Mouse (Mus musculus) heart, embryonic 16.5 days (tissue): ENCODE results near the gene Elmo1. TPM values are rescaled to one million over a fixed set of nuclear protein-coding genes. Genes with fewer than 3 reads are reported as not detected.

Source experiments
- ATAC-seq: fragments of 200-750 bp; cut with Nextera tagmentation; replicated peaks from 2 replicates; pipeline ENCODE4 v1.8.0; 2017; ENCODE audit warnings: moderate number of reproducible peaks; ENCODE audit not compliant: insufficient read depth, low FRiP score; ENCODE audit errors: extremely low read depth
- H3K27ac ChIP-seq: fragments of 300-500 bp; sonication (generic); 2 replicates; pipeline ENCODE4 v1.5.1; 2014; ENCODE audit warnings: mild to moderate bottlenecking, low read length, control low read depth, moderate library complexity
- H3K27me3 ChIP-seq: fragments of 300-500 bp; sonication (generic); 2 replicates; pipeline ENCODE4 v1.6.1; 2014; ENCODE audit warnings: low read length, mixed read lengths; ENCODE audit not compliant: control insufficient read depth, insufficient read depth
- H3K36me3 ChIP-seq: fragments of 300-500 bp; sonication (generic); 2 replicates; pipeline ENCODE4 v1.6.1; 2014; ENCODE audit not compliant: control insufficient read depth, insufficient read depth
- H3K4me1 ChIP-seq: fragments of 300-500 bp; sonication (generic); 2 replicates; pipeline ENCODE4 v1.6.1; 2014; ENCODE audit warnings: low read length, mixed read lengths; ENCODE audit not compliant: control insufficient read depth, insufficient read depth
- H3K4me2 ChIP-seq: fragments of 300-500 bp; sonication (generic); 2 replicates; pipeline ENCODE4 v1.6.1; 2014; ENCODE audit warnings: low read depth, mild to moderate bottlenecking, control low read depth, low read length
- H3K4me3 ChIP-seq: fragments of 300-500 bp; sonication (generic); 2 replicates; pipeline ENCODE4 v1.5.1; 2014; ENCODE audit warnings: mild to moderate bottlenecking, control low read depth, low read length
- H3K9ac ChIP-seq: fragments of 300-500 bp; sonication (generic); 2 replicates; pipeline ENCODE4 v1.6.1; 2014; ENCODE audit warnings: low read length, control low read depth
- H3K9me3 ChIP-seq: fragments of 300-500 bp; sonication (generic); replicated peaks from 2 replicates; pipeline ENCODE4 v1.6.1; 2016; ENCODE audit warnings: low read length; ENCODE audit not compliant: control insufficient read depth
- WGBS: fragments of 180-500 bp; shearing (Covaris S2); extraction: QIAGEN DNeasy Blood & Tissue Kit; methylation state at CpG from one replicate; pipeline ENCODE4 v1.1.7; 2014; 5-methylcytosine and 5-hydroxymethylcytosine counted together
- polyA plus RNA-seq: library from polyadenylated mRNA; unstranded; fragments of >200 nt; fragmentation: Nextera tagmentation; extraction: Ambion mirVana; gene quantifications from 2 replicates; pipeline ENCODE4 v1.2.1, GENCODE M21; 2015

The Elmo1 gene
- polyA plus RNA-seq, 1 experiment from 2014 or later = 17.7 TPM

DNA sequence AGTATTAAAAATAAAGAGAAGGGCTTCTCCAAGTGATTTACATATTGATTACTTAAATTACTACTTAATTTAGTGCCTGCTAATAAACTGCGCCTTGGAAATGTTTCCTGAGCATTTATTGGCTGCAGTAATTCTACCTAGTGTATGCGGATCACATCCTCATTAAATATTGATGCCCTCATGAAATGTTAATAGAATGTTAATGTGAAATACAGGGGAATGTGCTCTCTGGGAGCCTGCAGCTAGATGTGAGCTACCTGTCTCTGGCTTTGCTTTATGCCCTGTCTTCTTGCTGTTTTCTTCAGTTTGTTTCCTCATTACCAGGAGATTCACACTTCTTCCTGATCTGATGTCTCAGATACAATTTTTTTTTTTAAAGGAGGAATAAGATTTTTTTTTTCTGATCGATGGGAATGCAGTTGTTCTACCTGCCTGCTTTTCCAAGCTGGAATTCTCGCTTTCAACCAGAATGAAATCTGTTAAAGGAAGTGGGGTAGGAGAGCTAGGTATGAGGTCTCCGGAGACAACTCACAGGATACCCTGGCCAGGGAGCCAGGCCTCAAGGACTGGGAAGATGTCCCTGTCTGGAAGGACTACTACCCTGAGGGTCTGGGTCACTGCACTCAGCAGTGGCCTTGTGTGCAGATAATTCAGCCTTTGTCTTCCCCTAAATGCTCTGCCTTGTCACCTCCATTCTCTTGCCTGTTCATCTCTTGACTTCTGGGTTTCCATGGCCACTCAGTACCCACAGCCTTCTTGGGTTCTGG is 279.8 kb downstream of the Elmo1 start:
- Histone ChIP-seq H3K27me3 (no peaks in the 10 kb centered on the region), H3K4me1 (no peaks in the 10 kb centered on the region), H3K9me3 (no peaks in the 10 kb centered on the region), H3K4me2 (no peak overlapping the region), H3K27ac (no peak overlapping the region), H3K4me3 (no peak overlapping the region), H3K36me3 (no peaks in the 10 kb centered on the region), H3K9ac (no peak overlapping the region)
- 89% methylated on average over 5 of the region's 5 CpGs for WGBS
- ATAC-seq = no peak

DNA sequence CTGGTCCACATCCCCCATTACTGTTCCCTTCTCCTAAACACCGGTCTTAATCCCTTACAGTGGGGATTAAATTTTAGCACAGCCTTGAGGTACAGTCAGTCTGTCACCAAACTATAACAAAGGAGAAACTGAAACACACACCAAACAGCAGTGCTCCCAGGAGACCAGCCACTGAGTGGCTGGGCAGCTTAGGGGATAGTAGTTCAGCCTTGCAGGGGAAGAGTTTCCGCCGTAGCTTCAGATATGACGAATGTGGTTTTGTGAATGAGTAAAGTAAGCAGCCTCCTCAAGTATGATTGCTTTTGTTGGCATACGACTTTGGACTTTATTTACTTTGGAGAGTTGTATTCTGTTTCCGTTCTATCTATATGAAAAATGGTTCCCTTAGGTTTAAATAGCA is 281.1 kb downstream of the Elmo1 start:
- Histone ChIP-seq H3K4me3 (no peak overlapping the region), H3K4me2 (no peak overlapping the region), H3K27ac (no peak overlapping the region), H3K36me3 (no peaks in the 10 kb centered on the region), H3K27me3 (no peaks in the 10 kb centered on the region), H3K9ac (no peak overlapping the region), H3K4me1 (no peaks in the 10 kb centered on the region), H3K9me3 (no peaks in the 10 kb centered on the region)
- 71% methylated on average over 6 of the region's 6 CpGs for WGBS
- no peak for ATAC-seq

DNA sequence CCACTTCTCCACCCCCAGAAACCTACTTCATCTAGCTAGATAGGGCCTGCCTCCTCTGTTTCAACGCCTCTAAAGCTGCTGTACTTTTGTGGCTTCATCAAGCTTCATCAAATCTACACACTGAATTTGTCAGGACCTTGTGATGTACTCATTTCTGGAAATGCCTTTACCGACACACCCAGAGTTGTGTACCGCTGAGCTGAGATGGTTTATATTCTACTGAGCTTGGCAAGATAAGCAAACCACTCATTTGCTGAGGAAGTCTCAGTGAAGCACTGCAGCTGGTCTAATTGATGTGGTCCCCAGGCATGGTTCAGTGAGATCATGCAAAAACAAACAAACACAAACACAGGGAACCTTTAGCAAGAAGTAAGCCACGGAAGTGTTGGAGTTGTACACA is 281.9 kb downstream of the Elmo1 start:
- H3K4me2 ChIP-seq = no peak overlapping the region
- no peak for ATAC-seq
- H3K27ac ChIP-seq = no peak overlapping the region
- H3K4me1 ChIP-seq = no peaks in the 10 kb centered on the region
- H3K9ac ChIP-seq = no peak overlapping the region
- H3K9me3 ChIP-seq = no peaks in the 10 kb centered on the region
- 59% methylated on average over 4 of the region's 4 CpGs for WGBS
- no peaks in the 10 kb centered on the region for H3K27me3 ChIP-seq
- H3K4me3 ChIP-seq = no peak overlapping the region
- no peaks in the 10 kb centered on the region for H3K36me3 ChIP-seq

- H3K9me3 ChIP-seq = no peaks in the 10 kb centered on the region
- H3K4me1 ChIP-seq = 0 out of 2 replicates have a peak, but pooled peaks cover under 1% of the 10 kb centered on the region
- H3K27me3 ChIP-seq = no peaks in the 10 kb centered on the region
- no peaks in the 10 kb centered on the region for H3K36me3 ChIP-seq
- no peak overlapping the region for H3K4me3 ChIP-seq
- 76% methylated on average over 8 of the region's 8 CpGs for WGBS
- ATAC-seq = no peak
- no peak overlapping the region for H3K4me2 ChIP-seq
- no peak overlapping the region for H3K27ac ChIP-seq
- H3K9ac ChIP-seq = no peak overlapping the region
Observed at GRCm38 (mm10) chr13:20378869-20379268, 288.5 kb downstream of the Elmo1 start.

- 81% methylated on average over 1 of the region's 1 CpGs for WGBS
Observed at GRCm38 (mm10) chr13:20383875-20384274, 293.5 kb downstream of the Elmo1 start.

DNA sequence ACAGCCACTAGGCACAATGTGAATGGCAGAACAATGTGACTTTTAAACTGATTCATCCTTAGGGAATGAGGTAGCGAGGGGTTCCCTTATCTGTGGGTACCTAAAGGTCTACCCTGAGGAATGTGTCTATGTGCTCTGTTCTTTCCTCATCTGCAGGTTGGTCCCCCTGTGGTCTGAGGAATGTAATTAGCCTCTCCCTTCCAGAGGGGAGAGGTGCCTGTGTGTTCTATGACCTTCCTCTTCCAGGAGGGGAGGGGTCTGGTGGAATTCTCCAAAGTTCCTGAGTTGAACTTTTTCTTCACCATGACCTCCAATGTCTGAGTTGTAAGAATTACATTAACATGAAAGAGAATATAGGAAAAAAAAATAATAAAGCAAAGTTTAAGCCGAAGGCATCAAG is 294.4 kb downstream of the Elmo1 start:
- Histone ChIP-seq H3K4me2 (no peak overlapping the region), H3K4me1 (0 out of 2 replicates have a peak, but pooled peaks cover 2% of the 10 kb centered on the region), H3K27ac (no peak overlapping the region), H3K9ac (no peak overlapping the region), H3K36me3 (no peaks in the 10 kb centered on the region), H3K27me3 (no peaks in the 10 kb centered on the region), H3K4me3 (no peak overlapping the region), H3K9me3 (no peaks in the 10 kb centered on the region)
- ATAC-seq = no peak
- WGBS = 83% methylated on average over 2 of the region's 2 CpGs

More at GRCm38 (mm10) chr13:20383875-20384274, 293.5 kb downstream of the Elmo1 start:
- 0 out of 2 replicates have a peak, but pooled peaks cover 2% of the 10 kb centered on the region for H3K4me1 ChIP-seq
- H3K36me3 ChIP-seq = no peaks in the 10 kb centered on the region
- ATAC-seq = no peak
- no peak overlapping the region for H3K4me3 ChIP-seq
- no peak overlapping the region; the same call in 1 of the 2 replicates for H3K9ac ChIP-seq
- H3K27ac ChIP-seq = no peak overlapping the region
- no peaks in the 10 kb centered on the region for H3K27me3 ChIP-seq
- no peak overlapping the region for H3K4me2 ChIP-seq
- no peaks in the 10 kb centered on the region for H3K9me3 ChIP-seq

GRCm38 (mm10) chr13:20385423-20385822 is 295.0 kb downstream of the Elmo1 start:
- Histone ChIP-seq H3K4me2 (no peak overlapping the region), H3K4me3 (no peak overlapping the region), H3K27ac (no peak overlapping the region), H3K36me3 (no peaks in the 10 kb centered on the region), H3K9me3 (no peaks in the 10 kb centered on the region), H3K9ac (no peak overlapping the region), H3K27me3 (no peaks in the 10 kb centered on the region), H3K4me1 (0 out of 2 replicates have a peak, but pooled peaks cover 2% of the 10 kb centered on the region)
- 76% methylated on average over 2 of the region's 2 CpGs for WGBS
- no peak for ATAC-seq

GRCm38 (mm10) chr13:20386462-20387141 is 296.2 kb downstream of the Elmo1 start:
- 0 out of 2 replicates have a peak, but pooled peaks cover 2% of the 10 kb centered on the region for H3K4me1 ChIP-seq

More at GRCm38 (mm10) chr13:20386462-20387141, 296.2 kb downstream of the Elmo1 start:
- no peak for ATAC-seq
- no peaks in the 10 kb centered on the region for H3K36me3 ChIP-seq
- H3K27me3 ChIP-seq = no peaks in the 10 kb centered on the region
- no peak overlapping the region for H3K27ac ChIP-seq
- H3K4me3 ChIP-seq = no peak overlapping the region
- H3K9me3 ChIP-seq = no peaks in the 10 kb centered on the region
- H3K9ac ChIP-seq = no peak overlapping the region
- WGBS = 66% methylated on average over 4 of the region's 4 CpGs
- H3K4me2 ChIP-seq = no peak overlapping the region
